Mouse (Mus musculus) heart, adult 2 months (tissue): Measurements from ENCODE around the gene Trim15.

Experiments used
- CTCF ChIP-seq: fragments of 200-600 bp; IDR thresholded peaks from 2 replicates; pipeline ENCODE4 v1.8.1; 2022; ENCODE audit warnings: antibody characterized with exemption, mild to moderate bottlenecking, moderate library complexity
- EP300 ChIP-seq: fragments of 200-500 bp; IDR thresholded peaks from 2 replicates; pipeline ENCODE4 v1.6.1; 2011; ENCODE audit warnings: low read depth, low read length, control low read depth; ENCODE audit not compliant: insufficient read depth

DNA sequence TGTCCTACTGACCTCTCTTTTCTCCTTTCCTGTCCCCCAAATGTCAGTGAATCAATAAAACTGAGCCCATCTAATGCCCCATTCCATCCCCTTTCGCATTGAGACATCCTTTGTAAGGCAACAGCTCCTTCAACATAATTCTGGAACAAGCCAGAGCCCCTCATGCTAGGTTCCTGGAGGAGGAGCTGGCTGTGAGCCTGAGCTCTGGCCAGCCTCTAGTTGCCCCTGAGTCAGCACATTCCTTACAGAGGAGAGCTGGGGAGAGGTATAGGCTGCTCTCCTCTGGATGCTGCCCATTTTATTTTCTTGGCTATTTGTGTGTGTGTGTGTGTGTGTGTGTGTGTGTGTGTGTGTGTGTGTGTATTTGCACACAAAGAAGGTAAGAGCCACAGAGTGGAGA lies 41.2 kb upstream of the Trim15 start:
- TF ChIP-seq CTCF (no peak), EP300 (no peak)
